Mouse (Mus musculus): ENCODE measurements at regions not wholly inside any gene's neighbourhood (a gene's known extent, or its start where the extent isn't known, plus 50 kb on each side); places are given as distances from the start of the nearest gene placed in this dataset.
A peak's percentile ranks its signal among the peaks of the same experiment; 100 is the strongest.

- Histone ChIP-seq H3K36me3 (ENCODE audit: control insufficient read depth, insufficient read depth, low read length) (no peaks in the 10 kb centered on the region), H3K27ac (ENCODE audit: low read length) (no peak overlapping the region), H3K9ac (ENCODE audit: low read depth, low read length) (no peak overlapping the region), H3K9me3 (replicated peaks; ENCODE audit: control insufficient read depth, low read length, poor library complexity, severe bottlenecking) (no peaks in the 10 kb centered on the region), H3K27me3 (ENCODE audit: control insufficient read depth, insufficient read depth, low read depth, low read length) (no peaks in the 10 kb centered on the region), H3K4me2 (ENCODE audit: low read length) (no peak overlapping the region), H3K4me3 (ENCODE audit: low read depth, low read length) (no peak overlapping the region), H3K4me1 (ENCODE audit: control insufficient read depth, insufficient read depth, low read length) (no peaks in the 10 kb centered on the region)
- no peak for ATAC-seq
- WGBS, result 74% methylated on average over 17 of the region's 17 CpGs
These were observed 109.6 kb downstream of the Fam168b start for GRCm38 (mm10) chr1:34733026-34733913.

- ATAC-seq, result no peak
- Histone ChIP-seq H3K4me2 (ENCODE audit: low read length) (no peak overlapping the region), H3K36me3 (ENCODE audit: control insufficient read depth, insufficient read depth, low read length) (no peaks in the 10 kb centered on the region), H3K4me3 (ENCODE audit: low read depth, low read length) (no peak overlapping the region), H3K9ac (ENCODE audit: low read depth, low read length) (no peak overlapping the region), H3K9me3 (replicated peaks; ENCODE audit: control insufficient read depth, low read length, poor library complexity, severe bottlenecking) (no peaks in the 10 kb centered on the region), H3K4me1 (ENCODE audit: control insufficient read depth, insufficient read depth, low read length) (no peaks in the 10 kb centered on the region), H3K27me3 (ENCODE audit: control insufficient read depth, insufficient read depth, low read depth, low read length) (no peaks in the 10 kb centered on the region), H3K27ac (ENCODE audit: low read length) (no peak overlapping the region)
- WGBS, result 54% methylated on average over 14 of the region's 14 CpGs
These were observed 104.3 kb downstream of the Fam168b start for GRCm38 (mm10) chr1:34738386-34739067.

- Histone ChIP-seq H3K9me3 (replicated peaks; ENCODE audit: control insufficient read depth, low read length, poor library complexity, severe bottlenecking) (no peaks in the 10 kb centered on the region), H3K4me2 (ENCODE audit: low read length) (no peak overlapping the region), H3K9ac (ENCODE audit: low read depth, low read length) (no peak overlapping the region), H3K4me1 (ENCODE audit: control insufficient read depth, insufficient read depth, low read length) (no peaks in the 10 kb centered on the region), H3K36me3 (ENCODE audit: control insufficient read depth, insufficient read depth, low read length) (no peaks in the 10 kb centered on the region), H3K27me3 (ENCODE audit: control insufficient read depth, insufficient read depth, low read depth, low read length) (no peaks in the 10 kb centered on the region), H3K27ac (ENCODE audit: low read length) (no peak overlapping the region), H3K4me3 (ENCODE audit: low read depth, low read length) (no peak overlapping the region)
- 73% methylated on average over 4 of the region's 4 CpGs for WGBS
- ATAC-seq, result no peak
These were observed 103.2 kb downstream of the Fam168b start for GRCm38 (mm10) chr1:34739621-34740020.

- no peaks in the 10 kb centered on the region for H3K9me3 ChIP-seq (replicated peaks; ENCODE audit: control insufficient read depth, low read length, poor library complexity, severe bottlenecking)
- ATAC-seq, result no peak
- WGBS, result 60% methylated on average over 7 of the region's 7 CpGs
- no peak overlapping the region for H3K9ac ChIP-seq (ENCODE audit: low read depth, low read length)
- no peaks in the 10 kb centered on the region for H3K4me1 ChIP-seq (ENCODE audit: control insufficient read depth, insufficient read depth, low read length)
- no peak overlapping the region for H3K4me3 ChIP-seq (ENCODE audit: low read depth, low read length)
- H3K4me2 ChIP-seq (ENCODE audit: low read length), result no peak overlapping the region
- H3K27ac ChIP-seq (ENCODE audit: low read length), result no peak overlapping the region
- no peaks in the 10 kb centered on the region for H3K27me3 ChIP-seq (ENCODE audit: control insufficient read depth, insufficient read depth, low read depth, low read length)
- H3K36me3 ChIP-seq (ENCODE audit: control insufficient read depth, insufficient read depth, low read length), result no peaks in the 10 kb centered on the region
These were observed 102.0 kb downstream of the Fam168b start for GRCm38 (mm10) chr1:34740891-34741290.

GRCm38 (mm10) chr1:34742234-34742633, 100.6 kb downstream of the Fam168b start:
- no peak overlapping the region for H3K9ac ChIP-seq (ENCODE audit: low read depth, low read length)
- 51% methylated on average over 2 of the region's 2 CpGs for WGBS
- no peak overlapping the region for H3K4me2 ChIP-seq (ENCODE audit: low read length)
- H3K27me3 ChIP-seq (ENCODE audit: control insufficient read depth, insufficient read depth, low read depth, low read length), result no peaks in the 10 kb centered on the region
- H3K9me3 ChIP-seq (replicated peaks; ENCODE audit: control insufficient read depth, low read length, poor library complexity, severe bottlenecking), result no peaks in the 10 kb centered on the region
- H3K4me1 ChIP-seq (ENCODE audit: control insufficient read depth, insufficient read depth, low read length), result no peaks in the 10 kb centered on the region
- no peaks in the 10 kb centered on the region for H3K36me3 ChIP-seq (ENCODE audit: control insufficient read depth, insufficient read depth, low read length)
- H3K4me3 ChIP-seq (ENCODE audit: low read depth, low read length), result no peak overlapping the region
- ATAC-seq, result no peak
- H3K27ac ChIP-seq (ENCODE audit: low read length), result no peak overlapping the region

- no peaks in the 10 kb centered on the region for H3K36me3 ChIP-seq (ENCODE audit: control insufficient read depth, insufficient read depth, low read length)
- 88% methylated on average over 6 of the region's 6 CpGs for WGBS
- no peaks in the 10 kb centered on the region for H3K9me3 ChIP-seq (replicated peaks; ENCODE audit: control insufficient read depth, low read length, poor library complexity, severe bottlenecking)
- H3K9ac ChIP-seq (ENCODE audit: low read depth, low read length), result no peak overlapping the region
- no peak overlapping the region for H3K4me2 ChIP-seq (ENCODE audit: low read length)
- no peak overlapping the region for H3K4me3 ChIP-seq (ENCODE audit: low read depth, low read length)
- no peak for ATAC-seq
- peaks cover 11% of the 10 kb centered on the region for H3K4me1 ChIP-seq (ENCODE audit: control insufficient read depth, insufficient read depth, low read length)
- no peaks in the 10 kb centered on the region for H3K27me3 ChIP-seq (ENCODE audit: control insufficient read depth, insufficient read depth, low read depth, low read length)
- no peak overlapping the region for H3K27ac ChIP-seq (ENCODE audit: low read length)
These were observed 97.0 kb downstream of the Fam168b start for GRCm38 (mm10) chr1:34745881-34746280.

GRCm38 (mm10) chr1:34749161-34750040, 93.5 kb downstream of the Fam168b start:
- Histone ChIP-seq H3K27ac (ENCODE audit: low read length) (no peak overlapping the region; the same call in 1 of the 2 replicates), H3K36me3 (ENCODE audit: control insufficient read depth, insufficient read depth, low read length) (no peaks in the 10 kb centered on the region), H3K9ac (ENCODE audit: low read depth, low read length) (peak overlapping the region; percentile 92), H3K4me3 (ENCODE audit: low read depth, low read length) (peak overlapping the region; percentile 77), H3K4me1 (ENCODE audit: control insufficient read depth, insufficient read depth, low read length) (peaks cover 18% of the 10 kb centered on the region), H3K4me2 (ENCODE audit: low read length) (peak overlapping the region; percentile 95), H3K9me3 (replicated peaks; ENCODE audit: control insufficient read depth, low read length, poor library complexity, severe bottlenecking) (no peaks in the 10 kb centered on the region), H3K27me3 (ENCODE audit: control insufficient read depth, insufficient read depth, low read depth, low read length) (no peaks in the 10 kb centered on the region)
- ATAC-seq, result peak; percentile 33; the same call in 1 of the 2 replicates
- WGBS, result 12% methylated on average over 14 of the region's 14 CpGs

- H3K9ac ChIP-seq (ENCODE audit: low read depth, low read length), result peak overlapping the region; percentile 92
- under 1% methylated on average over 101 of the region's 108 CpGs for WGBS
- H3K36me3 ChIP-seq (ENCODE audit: control insufficient read depth, insufficient read depth, low read length), result no peaks in the 10 kb centered on the region
- peak overlapping the region; percentile 74 for H3K27ac ChIP-seq (ENCODE audit: low read length)
- H3K4me3 ChIP-seq (ENCODE audit: low read depth, low read length), result peak overlapping the region; percentile 77
- no peaks in the 10 kb centered on the region for H3K27me3 ChIP-seq (ENCODE audit: control insufficient read depth, insufficient read depth, low read depth, low read length)
- peak overlapping the region; percentile 95 for H3K4me2 ChIP-seq (ENCODE audit: low read length)
- peaks cover 18% of the 10 kb centered on the region for H3K4me1 ChIP-seq (ENCODE audit: control insufficient read depth, insufficient read depth, low read length)
- H3K9me3 ChIP-seq (replicated peaks; ENCODE audit: control insufficient read depth, low read length, poor library complexity, severe bottlenecking), result no peaks in the 10 kb centered on the region
- ATAC-seq, result peak; percentile 84
These were observed 92.5 kb downstream of the Fam168b start for GRCm38 (mm10) chr1:34750061-34751054.

All from midbrain, embryonic 16.5 days (tissue).